Mouse (Mus musculus) myocyte (in vitro differentiated cells): ENCODE measurements around the gene Cdk2ap2.

Experiments
- E2F4 ChIP-seq: IDR thresholded peaks from one replicate; pipeline ENCODE4 v1.6.1; 2011; ENCODE audit warnings: mild to moderate bottlenecking, control low read depth, moderate library complexity; ENCODE audit not compliant: insufficient read depth
- MAX ChIP-seq: IDR thresholded peaks from one replicate; pipeline ENCODE4 v1.6.1; 2011; ENCODE audit warnings: low read depth, mild to moderate bottlenecking, control low read depth
- MYOD1 ChIP-seq, 3 experiments: IDR thresholded peaks; one replicate each; pipeline ENCODE4 v1.6.1; 2011; ENCODE audit warnings: control low read depth in 2 of 3, low read depth in 2 of 3, mild to moderate bottlenecking in 2 of 3, moderate library complexity in 1 of 3; ENCODE audit not compliant: insufficient read length in 2 of 3, control insufficient read depth in 1 of 3
- POLR2A ChIP-seq: IDR thresholded peaks from one replicate; pipeline ENCODE4 v1.6.1; 2011; ENCODE audit warnings: low read depth, mild to moderate bottlenecking, control low read depth, moderate library complexity; ENCODE audit not compliant: insufficient read length
- TCF12 ChIP-seq: IDR thresholded peaks from one replicate; pipeline ENCODE4 v1.6.1; 2011; ENCODE audit warnings: mild to moderate bottlenecking, control low read depth; ENCODE audit not compliant: poor library complexity, insufficient read depth, severe bottlenecking

GRCm38 (mm10) chr19:4118350-4118749 is 21.4 kb downstream of the Cdk2ap2 start:
- no peak for TF ChIP-seq MAX
- no peak for TF ChIP-seq POLR2A
- TF ChIP-seq E2F4 = no peak
- no peak for TF ChIP-seq TCF12
- TF ChIP-seq MYOD1 (IDR thresholded peaks at IDR 0.05; ENCODE audit: control insufficient read depth in 1 of 3, insufficient read length in 2 of 3, low read depth in 2 of 3) = no peak
